Mouse (Mus musculus) heart, embryonic 12.5 days (tissue): Measurements from ENCODE around the gene Zfp114. TPM values are rescaled to one million over a fixed set of nuclear protein-coding genes. Genes with fewer than 3 reads are reported as not detected.

Source experiments
- ATAC-seq: fragments of 200-750 bp; cut with Nextera tagmentation; 2 replicates; pipeline ENCODE4 v1.8.0; 2017; ENCODE audit warnings: moderate TSS enrichment, moderate library complexity; ENCODE audit not compliant: insufficient number of reproducible peaks, low FRiP score
- H3K27ac ChIP-seq: fragments of 300-500 bp; sonication (generic); 2 replicates; pipeline ENCODE4 v1.5.1; 2016; ENCODE audit warnings: mild to moderate bottlenecking, moderate library complexity; ENCODE audit not compliant: poor library complexity, severe bottlenecking
- H3K27me3 ChIP-seq: fragments of 300-500 bp; sonication (generic); replicated peaks from 2 replicates; pipeline ENCODE4 v1.6.1; 2016; ENCODE audit warnings: mild to moderate bottlenecking, moderate library complexity
- H3K36me3 ChIP-seq: fragments of 300-500 bp; sonication (generic); 2 replicates; pipeline ENCODE4 v1.6.1; 2016; ENCODE audit warnings: mild to moderate bottlenecking, moderate library complexity
- H3K4me1 ChIP-seq: fragments of 300-500 bp; sonication (generic); replicated peaks from 2 replicates; pipeline ENCODE4 v1.6.1; 2016; ENCODE audit warnings: mild to moderate bottlenecking
- H3K4me2 ChIP-seq: fragments of 300-500 bp; sonication (generic); 2 replicates; pipeline ENCODE4 v1.6.1; 2016; ENCODE audit warnings: mild to moderate bottlenecking, moderate library complexity
- H3K4me3 ChIP-seq: fragments of 300-500 bp; sonication (generic); 2 replicates; pipeline ENCODE4 v1.5.1; 2016; ENCODE audit warnings: mild to moderate bottlenecking
- H3K9ac ChIP-seq: fragments of 300-500 bp; sonication (generic); 2 replicates; pipeline ENCODE4 v1.6.1; 2016; ENCODE audit warnings: mild to moderate bottlenecking, moderate library complexity
- H3K9me3 ChIP-seq: fragments of 300-500 bp; sonication (generic); replicated peaks from 2 replicates; pipeline ENCODE4 v1.6.1; 2016; ENCODE audit warnings: mild to moderate bottlenecking, moderate library complexity
- WGBS: fragments of 180-500 bp; shearing (Covaris S2); methylation state at CpG from one replicate; pipeline ENCODE4 v1.1.7; 2016; 5-methylcytosine and 5-hydroxymethylcytosine counted together
- polyA plus RNA-seq: library from polyadenylated mRNA; unstranded; fragments of >200 nt; fragmentation: Nextera tagmentation; extraction: Ambion mirVana; gene quantifications from 2 replicates; pipeline ENCODE4 v1.2.1, GENCODE M21; 2016

Zfp114 gene
- polyA plus RNA-seq, 1 experiment from 2014 or later, result 4.0 TPM

- H3K36me3 ChIP-seq, result peaks cover 19% of the 10 kb centered on the region
- H3K4me1 ChIP-seq, result 0 out of 2 replicates have a peak, but pooled peaks cover 4% of the 10 kb centered on the region
- no peak overlapping the region for H3K4me2 ChIP-seq
- H3K27ac ChIP-seq, result no peak overlapping the region
- WGBS, result 58% methylated on average over 2 of the region's 2 CpGs
- H3K9me3 ChIP-seq, result peaks cover 4% of the 10 kb centered on the region
- H3K27me3 ChIP-seq, result no peaks in the 10 kb centered on the region
- no peak overlapping the region for H3K9ac ChIP-seq
- no peak overlapping the region for H3K4me3 ChIP-seq
- ATAC-seq, result no peak
These were observed 16.5 kb downstream of the Zfp114 start for GRCm38 (mm10) chr7:24191361-24191760.

GRCm38 (mm10) chr7:24193157-24193556 lies 18.3 kb downstream of the Zfp114 start:
- no peak for ATAC-seq
- 84% methylated on average over 3 of the region's 3 CpGs for WGBS
- H3K27me3 ChIP-seq, result no peaks in the 10 kb centered on the region

GRCm38 (mm10) chr7:24196961-24197360 lies 22.1 kb downstream of the Zfp114 start:
- WGBS, result 93% methylated on average over 4 of the region's 4 CpGs
- no peak for ATAC-seq
- H3K9ac ChIP-seq, result no peak overlapping the region

More at GRCm38 (mm10) chr7:24193157-24193556, 18.3 kb downstream of the Zfp114 start:
- no peak overlapping the region for H3K4me3 ChIP-seq
- H3K36me3 ChIP-seq, result peaks cover 31% of the 10 kb centered on the region
- H3K4me2 ChIP-seq, result no peak overlapping the region
- peaks cover 6% of the 10 kb centered on the region for H3K9me3 ChIP-seq
- H3K4me1 ChIP-seq, result 0 out of 2 replicates have a peak, but pooled peaks cover 4% of the 10 kb centered on the region
- no peak overlapping the region for H3K9ac ChIP-seq
- H3K27ac ChIP-seq, result no peak overlapping the region

GRCm38 (mm10) chr7:24207488-24208261 lies 32.8 kb downstream of the Zfp114 start:
- ATAC-seq, result peak; percentile 88
- Histone ChIP-seq H3K4me2 (peak overlapping the region; percentile 84), H3K27me3 (no peaks in the 10 kb centered on the region), H3K4me3 (peak overlapping the region; percentile 80), H3K36me3 (peaks cover 34% of the 10 kb centered on the region), H3K27ac (peak overlapping the region; percentile 74; the same call in 1 of the 2 replicates), H3K9me3 (no peaks in the 10 kb centered on the region), H3K4me1 (peaks cover 6% of the 10 kb centered on the region), H3K9ac (peak overlapping the region; percentile 94)
- WGBS, result 15% methylated on average over 24 of the region's 24 CpGs

More at GRCm38 (mm10) chr7:24196961-24197360, 22.1 kb downstream of the Zfp114 start:
- Histone ChIP-seq H3K9me3 (peaks cover 22% of the 10 kb centered on the region), H3K27ac (no peak overlapping the region), H3K4me3 (no peak overlapping the region), H3K27me3 (no peaks in the 10 kb centered on the region), H3K4me2 (no peak overlapping the region), H3K4me1 (no peaks in the 10 kb centered on the region), H3K36me3 (peaks cover 69% of the 10 kb centered on the region)

- no peaks in the 10 kb centered on the region for H3K27me3 ChIP-seq
- H3K27ac ChIP-seq, result no peak overlapping the region
- 53% methylated on average over 7 of the region's 7 CpGs for WGBS
- H3K36me3 ChIP-seq, result peaks cover 28% of the 10 kb centered on the region
- peak overlapping the region; percentile 80 for H3K4me3 ChIP-seq
- no peak for ATAC-seq
- H3K4me2 ChIP-seq, result peak overlapping the region; percentile 84
- peaks cover 6% of the 10 kb centered on the region for H3K4me1 ChIP-seq
- H3K9me3 ChIP-seq, result no peaks in the 10 kb centered on the region
- no peak overlapping the region for H3K9ac ChIP-seq
These were observed 33.5 kb downstream of the Zfp114 start for GRCm38 (mm10) chr7:24208282-24208886.

GRCm38 (mm10) chr7:24210296-24210695 lies 35.4 kb downstream of the Zfp114 start:
- H3K4me3 ChIP-seq, result no peak overlapping the region
- H3K27ac ChIP-seq, result no peak overlapping the region
- H3K4me2 ChIP-seq, result no peak overlapping the region
- H3K9me3 ChIP-seq, result no peaks in the 10 kb centered on the region
- 66% methylated on average over 2 of the region's 2 CpGs for WGBS
- no peaks in the 10 kb centered on the region for H3K27me3 ChIP-seq
- ATAC-seq, result no peak
- H3K4me1 ChIP-seq, result peaks cover 6% of the 10 kb centered on the region
- no peak overlapping the region for H3K9ac ChIP-seq
- H3K36me3 ChIP-seq, result peaks cover 9% of the 10 kb centered on the region

- H3K36me3 ChIP-seq, result no peaks in the 10 kb centered on the region
- no peaks in the 10 kb centered on the region for H3K27me3 ChIP-seq
- H3K9me3 ChIP-seq, result peaks cover 1% of the 10 kb centered on the region; the same call in 1 of the 2 replicates
- H3K4me1 ChIP-seq, result peaks cover 6% of the 10 kb centered on the region
- no peak for ATAC-seq
- 75% methylated on average over 5 of the region's 5 CpGs for WGBS
- no peak within 1 kb of the TSS for H3K27ac ChIP-seq
- H3K9ac ChIP-seq, result no peak within 1 kb of the TSS
- no peak within 1 kb of the TSS for H3K4me3 ChIP-seq
- H3K4me2 ChIP-seq, result no peak within 1 kb of the TSS
These were observed 36.5 kb downstream of the Zfp114 start, which contains the start of gene Zfp111 for GRCm38 (mm10) chr7:24211343-24211742. Gene Zfp111, minus strand, starts transcription at chr7:24211443.

Other genes with a start within 250 kb of the Zfp114 start
- not detected in 2 replicates for gene Vmn1r179, start 248.1 kb upstream of the Zfp114 start, polyA plus RNA-seq
- not detected in 2 replicates for gene Vmn1r180, start 224.4 kb upstream of the Zfp114 start, polyA plus RNA-seq
- gene Vmn1r181, start 200.4 kb upstream of the Zfp114 start, polyA plus RNA-seq, result not detected in 2 replicates
- not detected in 2 replicates for gene V1rd19, start 173.4 kb upstream of the Zfp114 start, polyA plus RNA-seq
- gene Vmn1r183, start 121.8 kb upstream of the Zfp114 start, polyA plus RNA-seq, result 0.01 TPM in 1 of 2 replicates, not detected in the other
- 15.5 and 16.1 TPM in 2 replicates for gene Zfp180, start 93.1 kb upstream of the Zfp114 start, polyA plus RNA-seq
- gene Zfp112, start 62.7 kb upstream of the Zfp114 start, polyA plus RNA-seq, result 4.2 TPM in 2 replicates
- 7.4 and 8.3 TPM in 2 replicates for gene Zfp235, start 40.9 kb upstream of the Zfp114 start, polyA plus RNA-seq
- gene Zfp111, start 36.4 kb downstream of the Zfp114 start, polyA plus RNA-seq, result 8.0 and 8.3 TPM in 2 replicates
- gene Zfp109, start 62.5 kb downstream of the Zfp114 start, polyA plus RNA-seq, result 3.1 and 4.6 TPM in 2 replicates
- 2.2 and 2.5 TPM in 2 replicates for gene Zfp108, start 79.7 kb downstream of the Zfp114 start, polyA plus RNA-seq
- 5.4 and 6.0 TPM in 2 replicates for gene Zfp93, start 95.4 kb downstream of the Zfp114 start, polyA plus RNA-seq
- 17.0 and 17.7 TPM in 2 replicates for gene Zfp61, start 126.2 kb downstream of the Zfp114 start, polyA plus RNA-seq
- 5.5 and 5.6 TPM in 2 replicates for gene Zfp94, start 141.6 kb downstream of the Zfp114 start, polyA plus RNA-seq
- 0.31 TPM in 1 of 2 replicates, not detected in the other for gene Tescl, start 158.9 kb downstream of the Zfp114 start, polyA plus RNA-seq
- not detected in 2 replicates for gene Lypd5, start 174.1 kb downstream of the Zfp114 start, polyA plus RNA-seq
- gene Kcnn4, start 195.2 kb downstream of the Zfp114 start, polyA plus RNA-seq, result 6.9 and 7.8 TPM in 2 replicates
- gene Smg9, start 224.6 kb downstream of the Zfp114 start, polyA plus RNA-seq, result 21.4 and 21.6 TPM in 2 replicates